Mouse (Mus musculus) stomach, embryonic 16.5 days (tissue): ENCODE results near the gene Rab26. TPM values are rescaled to one million over a fixed set of nuclear protein-coding genes. Genes with fewer than 3 reads are reported as not detected.

Experiments used
- ATAC-seq: fragments of 200-750 bp; cut with Nextera tagmentation; 2 replicates; pipeline ENCODE4 v1.8.0; 2017; ENCODE audit warnings: moderate number of reproducible peaks, moderate TSS enrichment; ENCODE audit not compliant: insufficient read depth, low FRiP score
- H3K27ac ChIP-seq: fragments of 300-500 bp; sonication (generic); 2 replicates; pipeline ENCODE4 v1.5.1; 2014; ENCODE audit warnings: low read length
- H3K27me3 ChIP-seq: fragments of 300-500 bp; sonication (generic); 2 replicates; pipeline ENCODE4 v1.6.1; 2014; ENCODE audit warnings: low read length, control low read depth, mixed read lengths; ENCODE audit not compliant: control insufficient read depth, insufficient read depth
- H3K36me3 ChIP-seq: fragments of 300-500 bp; sonication (generic); 2 replicates; pipeline ENCODE4 v1.6.1; 2014; ENCODE audit warnings: low read length; ENCODE audit not compliant: control insufficient read depth, insufficient read depth
- H3K4me1 ChIP-seq: fragments of 300-500 bp; sonication (generic); 2 replicates; pipeline ENCODE4 v1.6.1; 2014; ENCODE audit warnings: low read length, control low read depth, mixed read lengths; ENCODE audit not compliant: control insufficient read depth, insufficient read depth
- H3K4me2 ChIP-seq: fragments of 300-500 bp; sonication (generic); 2 replicates; pipeline ENCODE4 v1.6.1; 2014; ENCODE audit warnings: low read depth, low read length, mixed read lengths
- H3K4me3 ChIP-seq: fragments of 300-500 bp; sonication (generic); replicated peaks from 2 replicates; pipeline ENCODE4 v1.5.1; 2014; ENCODE audit warnings: mild to moderate bottlenecking, low read length
- H3K9ac ChIP-seq: fragments of 300-500 bp; sonication (generic); 2 replicates; pipeline ENCODE4 v1.6.1; 2014; ENCODE audit warnings: low read length
- H3K9me3 ChIP-seq: fragments of 300-500 bp; sonication (generic); replicated peaks from 2 replicates; pipeline ENCODE4 v1.6.1; 2016; ENCODE audit warnings: low read length, control low read depth; ENCODE audit not compliant: control insufficient read depth
- WGBS: fragments of 180-500 bp; shearing (Covaris S2); extraction: QIAGEN DNeasy Blood & Tissue Kit; methylation state at CpG from one replicate; pipeline ENCODE4 v1.1.7; 2014; 5-methylcytosine and 5-hydroxymethylcytosine counted together
- polyA plus RNA-seq: library from polyadenylated mRNA; unstranded; fragments of >200 nt; fragmentation: Nextera tagmentation; extraction: Ambion mirVana; gene quantifications from 2 replicates; pipeline ENCODE4 v1.2.1, GENCODE M21; 2015

Gene Rab26
- polyA plus RNA-seq, 1 experiment from 2014 or later = 9.4 TPM

- no peaks in the 10 kb centered on the region for H3K36me3 ChIP-seq
- no peak for ATAC-seq
- H3K4me2 ChIP-seq = no peak overlapping the region
- WGBS = 38% methylated on average over 5 of the region's 5 CpGs
- no peak overlapping the region for H3K4me3 ChIP-seq
- peaks cover 13% of the 10 kb centered on the region for H3K4me1 ChIP-seq
- H3K9ac ChIP-seq = 0 out of 2 replicates have a peak overlapping the region, but pooled peaks have one; percentile 23
- H3K9me3 ChIP-seq = no peaks in the 10 kb centered on the region
- no peaks in the 10 kb centered on the region for H3K27me3 ChIP-seq
- 0 out of 2 replicates have a peak overlapping the region, but pooled peaks have one; percentile 10 for H3K27ac ChIP-seq
Observed at GRCm38 (mm10) chr17:24535300-24535699, 1.3 kb upstream of the Rab26 start.

- Histone ChIP-seq H3K27ac (no peak overlapping the region), H3K36me3 (0 out of 2 replicates have a peak, but pooled peaks cover 6% of the 10 kb centered on the region), H3K4me2 (peak overlapping the region; percentile 72), H3K9me3 (no peaks in the 10 kb centered on the region), H3K9ac (peak overlapping the region; percentile 62), H3K27me3 (no peaks in the 10 kb centered on the region), H3K4me3 (peak overlapping the region; percentile 41), H3K4me1 (peaks cover 25% of the 10 kb centered on the region)
- ATAC-seq = peak; percentile 74
- WGBS = 10% methylated on average over 53 of the region's 53 CpGs
Observed at GRCm38 (mm10) chr17:24533099-24533992, 664 bp downstream of the Rab26 start.

GRCm38 (mm10) chr17:24532045-24532444 lies 2.0 kb downstream of the Rab26 start:
- H3K4me1 ChIP-seq = peaks cover 25% of the 10 kb centered on the region

GRCm38 (mm10) chr17:24531064-24531463 lies 2.9 kb downstream of the Rab26 start:
- Histone ChIP-seq H3K4me2 (no peak overlapping the region), H3K4me1 (peaks cover 32% of the 10 kb centered on the region), H3K4me3 (no peak overlapping the region), H3K27ac (no peak overlapping the region), H3K9me3 (no peaks in the 10 kb centered on the region), H3K36me3 (0 out of 2 replicates have a peak, but pooled peaks cover 6% of the 10 kb centered on the region), H3K27me3 (no peaks in the 10 kb centered on the region), H3K9ac (0 out of 2 replicates have a peak overlapping the region, but pooled peaks have one; percentile 81)
- ATAC-seq = no peak
- 71% methylated on average over 3 of the region's 3 CpGs for WGBS

More at GRCm38 (mm10) chr17:24532045-24532444, 2.0 kb downstream of the Rab26 start:
- no peak overlapping the region for H3K4me3 ChIP-seq
- no peaks in the 10 kb centered on the region for H3K9me3 ChIP-seq
- 0 out of 2 replicates have a peak, but pooled peaks cover 6% of the 10 kb centered on the region for H3K36me3 ChIP-seq
- H3K27ac ChIP-seq = no peak overlapping the region
- 0 out of 2 replicates have a peak overlapping the region, but pooled peaks have one; percentile 36 for H3K9ac ChIP-seq
- 0 out of 2 replicates have a peak overlapping the region, but pooled peaks have one; percentile 5 for H3K4me2 ChIP-seq
- 80% methylated on average over 7 of the region's 7 CpGs for WGBS
- ATAC-seq = no peak
- H3K27me3 ChIP-seq = no peaks in the 10 kb centered on the region

GRCm38 (mm10) chr17:24530361-24531050 lies 3.5 kb downstream of the Rab26 start:
- peak overlapping the region; percentile 85; the same call in 1 of the 2 replicates for H3K27ac ChIP-seq
- ATAC-seq = no peak
- H3K4me1 ChIP-seq = peaks cover 37% of the 10 kb centered on the region

GRCm38 (mm10) chr17:24529883-24530282 lies 4.1 kb downstream of the Rab26 start:
- Histone ChIP-seq H3K27me3 (no peaks in the 10 kb centered on the region), H3K36me3 (0 out of 2 replicates have a peak, but pooled peaks cover 6% of the 10 kb centered on the region), H3K27ac (peak overlapping the region; percentile 85), H3K4me1 (peaks cover 41% of the 10 kb centered on the region), H3K4me3 (peak overlapping the region; percentile 65), H3K9me3 (no peaks in the 10 kb centered on the region), H3K4me2 (peak overlapping the region; percentile 66), H3K9ac (peak overlapping the region; percentile 81)
- no peak for ATAC-seq
- WGBS = 26% methylated on average over 5 of the region's 5 CpGs

More at GRCm38 (mm10) chr17:24530361-24531050, 3.5 kb downstream of the Rab26 start:
- Histone ChIP-seq H3K27me3 (no peaks in the 10 kb centered on the region), H3K4me2 (peak overlapping the region; percentile 66), H3K9ac (peak overlapping the region; percentile 81), H3K9me3 (no peaks in the 10 kb centered on the region), H3K36me3 (0 out of 2 replicates have a peak, but pooled peaks cover 6% of the 10 kb centered on the region), H3K4me3 (peak overlapping the region; percentile 65)
- 44% methylated on average over 8 of the region's 8 CpGs for WGBS

GRCm38 (mm10) chr17:24529007-24529451 lies 5.0 kb downstream of the Rab26 start:
- under 1% methylated on average over 4 of the region's 4 CpGs for WGBS
- Histone ChIP-seq H3K4me2 (peak overlapping the region; percentile 66), H3K4me1 (peaks cover 42% of the 10 kb centered on the region)

GRCm38 (mm10) chr17:24528560-24528918 lies 5.5 kb downstream of the Rab26 start:
- Histone ChIP-seq H3K27me3 (no peaks in the 10 kb centered on the region), H3K9me3 (no peaks in the 10 kb centered on the region), H3K4me3 (peak overlapping the region; percentile 65), H3K4me1 (peaks cover 42% of the 10 kb centered on the region), H3K9ac (peak overlapping the region; percentile 81), H3K36me3 (0 out of 2 replicates have a peak, but pooled peaks cover 6% of the 10 kb centered on the region), H3K4me2 (peak overlapping the region; percentile 66), H3K27ac (peak overlapping the region; percentile 85)
- WGBS = under 1% methylated on average over 8 of the region's 8 CpGs
- no peak for ATAC-seq

More at GRCm38 (mm10) chr17:24529007-24529451, 5.0 kb downstream of the Rab26 start:
- no peak for ATAC-seq
- Histone ChIP-seq H3K9ac (peak overlapping the region; percentile 81), H3K27ac (peak overlapping the region; percentile 85), H3K36me3 (0 out of 2 replicates have a peak, but pooled peaks cover 6% of the 10 kb centered on the region), H3K4me3 (peak overlapping the region; percentile 65), H3K9me3 (no peaks in the 10 kb centered on the region), H3K27me3 (no peaks in the 10 kb centered on the region)
